Mouse (Mus musculus) stomach, postnatal 0 days (tissue): ENCODE results near the gene Ttc23l. TPM values are rescaled to one million over a fixed set of nuclear protein-coding genes. Genes with fewer than 3 reads are reported as not detected.
"Not testable (repeated sequence)": the region's sequence is repeated elsewhere in the genome, so short reads cannot be mapped to it uniquely, and the experiment has no call there.

Experiments used
- ATAC-seq: fragments of 200-750 bp; cut with Nextera tagmentation; 2 replicates; pipeline ENCODE4 v1.8.0; 2017; ENCODE audit not compliant: low FRiP score, low TSS enrichment
- DNase-seq: peaks from one replicate; pipeline ENCODE4 v3.0.0-alpha.2; 2016; ENCODE audit warnings: low spot score
- H3K27ac ChIP-seq: fragments of 300-500 bp; sonication (generic); replicated peaks from 2 replicates; pipeline ENCODE4 v1.5.1; 2014; ENCODE audit warnings: mild to moderate bottlenecking, control low read depth
- H3K27me3 ChIP-seq: fragments of 300-500 bp; sonication (generic); 2 replicates; pipeline ENCODE4 v1.6.1; 2014; ENCODE audit warnings: low read length; ENCODE audit not compliant: control insufficient read depth, insufficient read depth
- H3K36me3 ChIP-seq: fragments of 300-500 bp; sonication (generic); 2 replicates; pipeline ENCODE4 v1.6.1; 2014; ENCODE audit warnings: low read length, mixed read lengths; ENCODE audit not compliant: control insufficient read depth, insufficient read depth
- H3K4me1 ChIP-seq: fragments of 300-500 bp; sonication (generic); replicated peaks from 2 replicates; pipeline ENCODE4 v1.6.1; 2014; ENCODE audit warnings: antibody characterized with exemption; ENCODE audit not compliant: control insufficient read depth, insufficient read depth
- H3K4me2 ChIP-seq: fragments of 300-500 bp; sonication (generic); replicated peaks from 2 replicates; pipeline ENCODE4 v1.6.1; 2014; ENCODE audit warnings: low read depth, mild to moderate bottlenecking, control low read depth, moderate library complexity
- H3K4me3 ChIP-seq: fragments of 300-500 bp; sonication (generic); 2 replicates; pipeline ENCODE4 v1.5.1; 2014; ENCODE audit warnings: low read depth, low read length, control low read depth
- H3K9ac ChIP-seq: fragments of 300-500 bp; sonication (generic); 2 replicates; pipeline ENCODE4 v1.6.1; 2014; ENCODE audit warnings: mild to moderate bottlenecking, low read length, control low read depth, mixed read lengths
- H3K9me3 ChIP-seq: fragments of 300-500 bp; sonication (generic); 2 replicates; pipeline ENCODE4 v1.6.1; 2016; ENCODE audit warnings: low read length; ENCODE audit not compliant: control insufficient read depth
- CTCF ChIP-seq: IDR thresholded peaks from 2 replicates; pipeline ENCODE4 v1.5.1; 2016; ENCODE audit warnings: antibody characterized with exemption, low read depth, mild to moderate bottlenecking, moderate library complexity
- EP300 ChIP-seq: optimal IDR thresholded peaks from 2 replicates; pipeline ENCODE3; 2016; ENCODE audit warnings: antibody characterized with exemption
- WGBS: fragments of 180-500 bp; shearing (Covaris S2); extraction: QIAGEN DNeasy Blood & Tissue Kit; methylation state at CpG from one replicate; pipeline ENCODE4 v1.1.7; 2014; 5-methylcytosine and 5-hydroxymethylcytosine counted together
- polyA plus RNA-seq: library from polyadenylated mRNA; unstranded; fragments of >200 nt; fragmentation: Nextera tagmentation; extraction: Ambion mirVana; gene quantifications from 2 replicates; pipeline ENCODE4 v1.2.1, GENCODE M21; 2015

Ttc23l gene
- polyA plus RNA-seq, 1 experiment from 2014 or later = not detected

DNA sequence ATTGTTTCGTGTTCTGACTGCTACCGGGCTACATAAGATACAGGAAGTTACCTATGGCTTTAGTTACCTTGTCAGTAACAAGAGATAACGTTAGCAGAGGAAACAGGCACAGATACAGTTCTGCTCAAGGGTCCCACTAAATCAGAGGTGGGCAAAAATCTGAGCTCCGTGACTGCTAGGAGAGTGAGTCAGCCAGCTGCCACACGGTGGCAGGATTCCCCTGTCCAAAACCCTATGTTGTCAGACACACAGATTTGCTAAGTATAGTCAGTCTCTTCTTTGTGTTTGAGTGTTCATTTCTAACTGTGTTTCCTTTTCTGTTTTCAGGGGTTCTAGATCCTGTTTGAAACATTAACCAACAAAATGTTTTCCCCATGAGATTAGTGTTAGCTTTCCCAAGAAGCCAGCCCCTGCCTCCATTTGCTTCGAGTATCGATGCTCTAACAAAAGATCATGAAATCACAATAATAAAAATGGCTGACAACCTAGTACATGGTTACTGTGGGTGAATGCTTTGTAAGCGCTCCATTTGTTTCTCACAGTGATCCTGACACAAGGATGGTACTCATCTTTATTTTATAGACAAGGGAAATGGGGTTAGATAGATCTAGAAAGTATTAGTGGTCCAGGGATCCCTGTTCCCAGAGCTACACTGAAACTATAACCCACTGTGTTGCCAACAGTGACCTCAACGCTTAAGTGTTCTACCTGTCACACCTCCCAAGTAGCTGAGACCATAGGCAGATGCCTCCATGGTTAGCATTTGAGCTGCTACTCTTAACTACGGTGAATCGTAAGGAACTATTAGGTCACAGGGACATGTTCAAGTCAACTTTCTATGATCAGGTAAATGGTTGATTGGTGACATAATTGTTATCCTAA, 57.4 kb downstream of the Ttc23l start:
- H3K9me3 ChIP-seq = no peaks in the 10 kb centered on the region
- peak; percentile 55 for DNase-seq
- no peak for TF ChIP-seq EP300
- peak; percentile 89 for TF ChIP-seq CTCF
- H3K27me3 ChIP-seq = no peaks in the 10 kb centered on the region
- no peak overlapping the region for H3K9ac ChIP-seq
- no peak overlapping the region for H3K4me3 ChIP-seq
- H3K36me3 ChIP-seq = no peaks in the 10 kb centered on the region
- no peaks in the 10 kb centered on the region for H3K4me1 ChIP-seq
- H3K4me2 ChIP-seq = no peak overlapping the region
- no peak overlapping the region for H3K27ac ChIP-seq
- peak; percentile 71 for ATAC-seq
- 51% methylated on average over 11 of the region's 11 CpGs for WGBS

DNA sequence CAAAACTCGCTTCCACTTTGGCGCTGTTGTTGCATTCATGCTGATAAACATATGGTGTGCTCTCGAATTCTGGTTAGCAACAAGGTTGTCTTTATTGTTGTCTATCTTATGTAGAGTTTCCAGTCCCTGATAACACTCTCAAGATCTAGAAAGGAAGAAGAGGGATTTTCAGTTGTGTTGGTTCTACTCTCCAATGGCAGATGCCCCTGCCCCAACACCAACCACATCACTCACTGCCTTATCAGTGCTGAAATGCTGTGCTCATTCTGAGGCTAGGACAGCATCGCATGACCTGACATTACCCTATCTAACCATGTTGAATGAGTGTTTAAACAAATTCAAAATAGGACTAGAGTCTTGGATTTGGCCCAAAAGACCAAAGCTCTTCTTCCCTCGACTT, 58.4 kb downstream of the Ttc23l start:
- Histone ChIP-seq H3K36me3 (no peaks in the 10 kb centered on the region), H3K27ac (no peak overlapping the region), H3K4me3 (no peak overlapping the region), H3K4me2 (no peak overlapping the region), H3K9me3 (no peaks in the 10 kb centered on the region), H3K27me3 (no peaks in the 10 kb centered on the region), H3K4me1 (no peaks in the 10 kb centered on the region), H3K9ac (no peak overlapping the region)
- DNase-seq = no peak
- no peak for ATAC-seq
- TF ChIP-seq CTCF (no peak), EP300 (no peak)
- WGBS = 70% methylated on average over 5 of the region's 5 CpGs

DNA sequence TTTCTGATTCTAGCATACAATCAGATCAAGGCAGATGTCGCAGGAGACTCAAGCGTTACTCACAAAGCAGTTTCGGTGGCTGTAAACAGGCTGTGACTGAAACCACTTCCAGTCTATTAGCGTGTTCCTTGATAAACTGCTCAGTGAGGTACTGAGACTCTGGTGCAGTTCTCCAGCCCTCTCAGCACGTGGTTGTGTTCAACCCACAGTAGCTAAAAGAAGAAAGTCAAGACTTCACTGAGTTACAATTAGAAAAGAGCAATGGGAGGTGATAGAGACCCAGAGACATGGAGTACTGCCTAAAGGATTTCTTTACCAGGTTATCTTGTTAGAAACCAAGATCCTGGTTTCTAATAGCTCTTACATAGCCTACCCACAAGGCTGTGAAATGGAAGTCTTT, 58.9 kb downstream of the Ttc23l start:
- H3K4me2 ChIP-seq = no peak overlapping the region
- no peaks in the 10 kb centered on the region for H3K36me3 ChIP-seq
- no peak for DNase-seq
- no peaks in the 10 kb centered on the region for H3K27me3 ChIP-seq
- no peak for ATAC-seq
- no peak for TF ChIP-seq CTCF
- H3K27ac ChIP-seq = no peak overlapping the region
- H3K9ac ChIP-seq = no peak overlapping the region
- H3K4me1 ChIP-seq = no peaks in the 10 kb centered on the region
- WGBS = 75% methylated on average over 5 of the region's 5 CpGs
- H3K4me3 ChIP-seq = no peak overlapping the region
- no peaks in the 10 kb centered on the region for H3K9me3 ChIP-seq

DNA sequence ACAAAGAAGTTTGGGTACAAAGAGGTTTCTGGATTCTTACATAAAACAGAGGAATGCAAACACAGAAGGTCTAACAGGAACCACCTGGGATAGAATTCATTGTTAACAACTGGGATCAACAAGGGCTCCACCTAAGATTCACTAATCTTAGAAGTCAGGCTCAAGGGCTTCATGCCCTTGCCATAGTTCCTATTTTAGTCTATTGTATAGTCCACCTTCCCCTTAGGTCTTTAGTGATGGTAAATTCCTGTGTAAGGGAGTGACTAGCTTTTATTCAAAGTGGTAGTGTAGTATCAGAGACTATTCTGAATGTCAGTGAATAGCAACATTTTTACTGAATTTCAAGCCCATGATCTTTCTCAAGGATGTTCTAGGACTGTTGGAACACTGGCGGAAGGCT, 61.8 kb downstream of the Ttc23l start:
- H3K4me3 ChIP-seq, H3K9me3 ChIP-seq, H3K27me3 ChIP-seq, DNase-seq, H3K36me3 ChIP-seq, H3K4me2 ChIP-seq, H3K9ac ChIP-seq, H3K27ac ChIP-seq, H3K4me1 ChIP-seq, ATAC-seq: not testable (repeated sequence)
- WGBS = 88% methylated on average over 1 of the region's 1 CpGs

DNA sequence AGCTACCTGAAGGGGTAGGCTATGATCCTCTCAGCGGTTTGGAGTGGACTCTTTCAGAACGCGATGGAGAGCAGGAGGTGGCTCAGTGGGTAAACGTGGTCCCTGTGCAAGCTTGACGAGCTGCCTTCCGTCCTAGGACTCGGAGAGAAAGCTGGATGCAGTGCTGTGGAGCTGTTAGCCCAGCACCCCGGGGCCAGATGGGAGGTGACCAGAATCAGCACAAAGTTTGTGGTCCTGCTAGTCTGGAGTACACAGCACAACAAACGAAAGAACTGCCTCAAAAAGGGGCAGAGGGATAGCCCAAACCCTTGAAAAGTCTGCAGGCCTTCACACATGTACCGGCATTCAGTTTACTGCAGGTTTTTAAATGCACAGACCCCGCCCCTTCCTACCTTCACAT, 62.5 kb downstream of the Ttc23l start:
- 90% methylated on average over 11 of the region's 11 CpGs for WGBS
- no peaks in the 10 kb centered on the region for H3K27me3 ChIP-seq
- H3K4me2 ChIP-seq = no peak overlapping the region
- no peak overlapping the region for H3K27ac ChIP-seq
- no peaks in the 10 kb centered on the region for H3K4me1 ChIP-seq
- no peak overlapping the region for H3K9ac ChIP-seq
- no peak for TF ChIP-seq EP300
- no peak for TF ChIP-seq CTCF
- H3K36me3 ChIP-seq = 0 out of 2 replicates have a peak, but pooled peaks cover 2% of the 10 kb centered on the region
- H3K9me3 ChIP-seq = no peaks in the 10 kb centered on the region
- ATAC-seq (no peak), DNase-seq (no peak)
- H3K4me3 ChIP-seq = no peak overlapping the region

DNA sequence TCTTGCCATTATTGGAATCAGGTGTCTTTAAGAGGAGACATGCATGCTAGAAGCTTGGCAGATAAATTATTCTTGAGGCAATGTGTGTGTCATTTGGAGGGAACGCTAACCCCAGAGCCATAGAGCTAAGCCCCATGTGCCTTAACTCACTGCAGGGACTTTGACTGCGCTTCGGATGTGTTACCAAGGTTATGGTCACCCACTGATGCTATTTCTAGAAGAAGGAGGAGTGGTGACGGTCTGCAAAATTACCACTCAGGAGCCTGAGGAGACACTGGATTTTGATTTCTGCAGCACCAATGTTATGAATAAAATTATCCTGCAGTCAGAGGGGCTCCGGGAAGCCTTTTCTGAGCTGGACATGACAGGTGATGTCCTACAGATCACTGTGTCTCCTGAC, 68.4 kb downstream of the Ttc23l start:
- H3K4me3 ChIP-seq = no peak overlapping the region
- ATAC-seq (no peak), DNase-seq (no peak)
- no peak overlapping the region for H3K4me2 ChIP-seq
- no peak for TF ChIP-seq EP300
- no peak for TF ChIP-seq CTCF
- H3K27me3 ChIP-seq = no peaks in the 10 kb centered on the region
- no peaks in the 10 kb centered on the region for H3K4me1 ChIP-seq
- H3K9me3 ChIP-seq = no peaks in the 10 kb centered on the region
- H3K27ac ChIP-seq = no peak overlapping the region
- 94% methylated on average over 5 of the region's 5 CpGs for WGBS
- H3K9ac ChIP-seq = no peak overlapping the region
- 0 out of 2 replicates have a peak, but pooled peaks cover 2% of the 10 kb centered on the region for H3K36me3 ChIP-seq
